Mouse (Mus musculus) cerebellum, adult (tissue): ENCODE results near the gene Tbx4.
A peak's percentile ranks its signal among the peaks of the same experiment; 100 is the strongest.

ENCODE experiments used
- ATAC-seq: cut with Nextera tagmentation; 2 replicates; pipeline ENCODE4 v1.9.2; 2017; ENCODE audit warnings: mild to moderate bottlenecking, moderate library complexity, mixed read lengths; ENCODE audit not compliant: insufficient number of reproducible peaks, low FRiP score, low TSS enrichment

Tbx4 gene

GRCm38 (mm10) chr11:85885665-85886428 is at the start of gene Tbx4:
Tbx4 (plus strand) TSS chr11:85886422.
- no peak for ATAC-seq

GRCm38 (mm10) chr11:85836523-85837290 is 49.5 kb upstream of the Tbx4 start:
- no peak for ATAC-seq

- ATAC-seq: no peak
These were observed 49.0 kb upstream of the Tbx4 start for GRCm38 (mm10) chr11:85837291-85837647.

DNA sequence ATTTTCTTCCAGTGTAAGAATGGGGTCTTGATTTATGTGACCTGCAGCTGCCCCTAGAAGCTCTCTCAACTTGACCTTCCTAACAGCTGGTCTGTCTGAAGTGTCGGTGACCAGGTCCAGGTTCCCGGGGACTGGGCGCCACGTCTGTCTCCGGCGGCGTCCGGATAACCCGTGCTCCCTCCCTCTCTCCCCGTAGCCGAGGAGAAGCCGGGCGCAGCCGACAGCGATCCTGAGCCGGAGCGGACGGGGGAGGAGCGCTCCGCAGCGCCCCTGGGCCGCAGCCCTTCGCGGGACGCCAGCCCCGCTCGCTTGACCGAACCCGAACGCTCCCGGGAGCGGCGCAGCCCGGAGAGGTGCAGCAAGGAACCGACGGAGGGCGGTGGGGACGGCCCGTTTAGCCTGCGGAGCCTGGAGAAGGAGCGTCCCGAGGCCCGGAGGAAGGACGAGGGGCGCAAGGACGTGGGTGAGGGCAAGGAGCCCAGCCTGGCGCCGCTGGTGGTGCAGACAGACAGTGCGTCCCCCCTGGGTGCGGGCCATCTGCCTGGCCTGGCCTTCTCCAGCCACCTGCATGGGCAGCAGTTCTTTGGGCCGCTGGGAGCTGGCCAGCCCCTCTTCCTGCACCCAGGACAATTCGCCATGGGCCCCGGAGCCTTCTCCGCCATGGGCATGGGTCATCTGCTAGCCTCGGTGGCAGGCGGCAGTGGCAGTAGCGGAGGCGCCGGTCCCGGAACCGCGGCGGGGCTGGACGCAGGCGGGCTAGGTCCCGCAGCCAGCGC is 48.4 kb upstream of the Tbx4 start:
- no peak for ATAC-seq

- no peak for ATAC-seq
These were observed 47.6 kb upstream of the Tbx4 start for GRCm38 (mm10) chr11:85838424-85839257.

DNA sequence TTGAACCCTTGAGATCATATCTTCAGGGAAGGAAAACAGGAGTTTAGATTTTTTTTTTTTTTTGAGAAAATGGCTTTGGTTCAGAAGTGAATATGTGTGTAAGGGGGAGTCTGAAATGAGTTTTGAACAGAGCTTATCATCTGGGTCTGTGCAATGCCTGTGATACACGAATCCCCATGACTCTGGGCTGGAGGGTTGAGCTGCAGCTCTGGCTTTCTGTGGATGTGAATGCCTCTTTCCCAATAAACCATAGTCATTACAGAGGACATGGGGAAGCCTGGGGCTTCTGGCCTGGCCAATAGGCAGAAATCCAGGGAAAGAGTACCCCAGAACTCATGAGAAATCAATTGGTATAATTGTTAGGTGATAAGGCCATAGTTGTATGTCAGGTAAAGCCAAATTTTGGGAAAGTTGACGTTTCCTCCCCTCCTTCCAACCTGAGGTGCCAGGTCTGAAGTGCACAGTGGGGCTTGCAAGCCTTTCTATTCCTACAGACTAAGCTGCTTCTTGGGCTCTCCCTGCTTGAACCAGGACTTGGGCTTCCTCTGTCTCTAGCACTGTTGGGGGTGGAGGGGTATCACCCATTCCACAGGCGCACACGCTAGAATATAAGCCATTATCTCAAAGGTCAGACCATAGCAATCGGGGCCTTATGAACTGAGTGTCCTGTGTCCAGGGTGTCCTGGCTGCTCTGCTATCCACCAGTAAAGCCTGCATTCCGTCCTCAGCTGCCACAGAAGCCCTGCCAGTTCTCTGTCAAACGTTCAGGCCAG is 46.8 kb upstream of the Tbx4 start:
- no peak for ATAC-seq

GRCm38 (mm10) chr11:85840031-85840802 is 46.0 kb upstream of the Tbx4 start:
- ATAC-seq: no peak

GRCm38 (mm10) chr11:85840803-85841145 is 45.4 kb upstream of the Tbx4 start:
- no peak for ATAC-seq

- ATAC-seq: no peak
These were observed 45.0 kb upstream of the Tbx4 start for GRCm38 (mm10) chr11:85841211-85841681.

DNA sequence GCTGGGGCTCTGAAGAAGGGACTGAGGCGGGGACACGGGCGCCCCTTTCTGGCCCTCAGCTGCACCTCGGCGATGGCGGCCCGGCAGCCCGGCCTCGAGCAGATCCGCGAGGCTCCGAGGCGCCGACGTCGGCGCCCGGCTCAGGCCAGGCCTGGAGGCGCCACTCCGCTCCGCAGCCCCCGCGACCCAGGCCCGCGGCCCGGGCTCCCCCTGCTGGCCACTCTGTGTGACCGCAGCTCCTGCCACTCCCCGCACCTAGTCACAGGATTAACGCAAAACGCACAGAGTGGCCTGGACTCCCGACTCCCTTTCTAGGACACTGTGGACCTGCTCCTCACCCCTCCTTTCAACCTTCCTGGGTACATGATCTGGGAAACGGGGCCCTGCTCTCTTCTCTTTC is 44.2 kb upstream of the Tbx4 start:
- no peak for ATAC-seq

DNA sequence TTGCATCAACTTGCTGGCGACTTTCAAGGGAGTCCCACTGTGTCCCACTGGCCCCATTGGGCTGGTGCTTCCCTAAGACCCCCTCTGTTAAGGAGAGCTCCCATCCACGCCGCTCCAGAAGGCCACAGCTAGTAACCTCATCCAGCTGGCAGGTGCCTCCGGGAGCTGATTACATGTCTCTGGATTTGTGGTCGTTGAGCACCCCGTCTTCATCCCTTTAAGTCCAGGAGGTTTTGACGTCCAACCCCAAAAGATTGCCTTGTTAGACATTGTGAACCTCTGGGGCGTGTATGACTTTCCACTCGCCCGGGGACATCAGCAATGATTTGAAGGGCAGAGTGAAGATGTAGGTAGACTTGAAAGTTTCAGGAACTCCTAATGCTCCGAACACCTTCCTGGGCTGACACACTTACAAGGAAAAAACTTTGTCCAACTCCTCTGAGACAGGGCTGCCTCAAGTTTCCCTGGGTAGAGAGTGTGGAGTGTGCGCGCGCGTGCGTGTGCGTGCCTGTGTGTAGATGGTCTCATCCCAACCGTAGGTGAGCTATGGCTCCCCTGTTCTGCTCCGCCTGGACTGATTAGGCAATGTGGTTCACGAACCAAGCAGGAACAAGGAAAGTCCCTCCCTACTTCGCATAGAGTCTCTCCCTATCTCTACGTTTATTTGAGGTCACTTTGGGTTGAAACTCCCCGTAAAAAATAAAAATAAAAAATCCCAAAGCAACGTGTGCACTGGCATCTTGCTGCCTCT is 43.5 kb upstream of the Tbx4 start:
- no peak for ATAC-seq

GRCm38 (mm10) chr11:85843347-85843692 is 42.9 kb upstream of the Tbx4 start:
- ATAC-seq: no peak

- ATAC-seq: peak; percentile 37; the same call in 1 of the 2 replicates
These were observed 41.9 kb upstream of the Tbx4 start for GRCm38 (mm10) chr11:85844144-85844965.

- no peak for ATAC-seq
These were observed 41.3 kb upstream of the Tbx4 start for GRCm38 (mm10) chr11:85844971-85845370.

- ATAC-seq: no peak
These were observed 40.3 kb upstream of the Tbx4 start for GRCm38 (mm10) chr11:85845921-85846320.

- ATAC-seq: no peak
These were observed 39.7 kb upstream of the Tbx4 start for GRCm38 (mm10) chr11:85846509-85846908.

DNA sequence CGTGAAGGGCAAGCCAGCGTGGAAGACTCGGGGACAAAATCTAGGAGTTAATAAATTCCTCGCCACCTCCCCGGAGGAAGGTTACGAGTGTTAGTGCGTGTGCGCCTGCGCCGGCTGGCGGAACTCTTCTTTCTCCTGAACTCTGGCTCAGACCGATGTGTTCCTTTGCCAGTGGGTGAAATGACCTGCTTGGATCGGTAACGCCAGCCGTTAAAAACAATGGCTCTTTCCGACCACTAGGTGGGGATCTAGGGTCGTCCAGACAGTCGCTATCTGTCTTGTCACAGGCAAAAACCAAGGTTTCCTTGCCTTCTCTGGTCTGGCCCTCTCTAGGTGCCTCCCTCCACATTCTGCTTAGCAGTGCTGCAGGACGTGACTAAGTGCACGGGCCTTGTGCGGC is 37.2 kb upstream of the Tbx4 start:
- peak; percentile 52; the same call in 1 of the 2 replicates for ATAC-seq
